Mouse (Mus musculus) liver, adult 2 months (tissue): ENCODE results near the gene Hopx. TPM values are rescaled to one million over a fixed set of nuclear protein-coding genes. Genes with fewer than 3 reads are reported as not detected.

ENCODE experiments used
- DNase-seq: peaks from one replicate; pipeline ENCODE4 v3.0.0-alpha.2; 2011; ENCODE audit warnings: low read depth, low spot score; ENCODE audit errors: extremely low read depth
- H3K27ac ChIP-seq: fragments of 200-500 bp; replicated peaks from 2 replicates; pipeline ENCODE4 v1.5.1; 2012; ENCODE audit warnings: low read depth, mild to moderate bottlenecking, control low read depth, inconsistent platforms, low read length; ENCODE audit not compliant: insufficient read depth
- H3K27me3 ChIP-seq: fragments of 200-500 bp; 2 replicates; pipeline ENCODE4 v1.6.1; 2012; ENCODE audit warnings: mild to moderate bottlenecking, moderate library complexity, low read length, inconsistent platforms; ENCODE audit not compliant: control insufficient read depth, insufficient read depth
- H3K36me3 ChIP-seq: fragments of 200-500 bp; 2 replicates; pipeline ENCODE4 v1.6.1; 2012; ENCODE audit warnings: low read length, inconsistent platforms; ENCODE audit not compliant: control insufficient read depth, insufficient read depth
- H3K4me1 ChIP-seq: fragments of 200-500 bp; 2 replicates; pipeline ENCODE4 v1.6.1; 2011; ENCODE audit warnings: low read length; ENCODE audit not compliant: control insufficient read depth, insufficient read depth
- H3K4me3 ChIP-seq: fragments of 200-500 bp; 2 replicates; pipeline ENCODE4 v1.5.1; 2011; ENCODE audit warnings: low read depth, mild to moderate bottlenecking, control low read depth, low read length, moderate library complexity; ENCODE audit not compliant: insufficient read depth
- H3K79me2 ChIP-seq: fragments of 200-500 bp; 2 replicates; pipeline ENCODE4 v1.6.1; 2012; ENCODE audit warnings: inconsistent platforms, mild to moderate bottlenecking, low read length, moderate library complexity; ENCODE audit not compliant: control insufficient read depth, insufficient read depth
- H3K9ac ChIP-seq: fragments of 200-500 bp; 2 replicates; pipeline ENCODE4 v1.6.1; 2012; ENCODE audit warnings: low read depth, mild to moderate bottlenecking, control low read depth, inconsistent platforms, low read length
- CTCF ChIP-seq: fragments of 200-500 bp; IDR thresholded peaks from 2 replicates; pipeline ENCODE4 v1.5.1; 2011; ENCODE audit warnings: low read depth, low read length, control low read depth
- POLR2A ChIP-seq: fragments of 200-500 bp; IDR thresholded peaks from 2 replicates; pipeline ENCODE4 v1.6.1; 2011; ENCODE audit warnings: low read length, control low read depth; ENCODE audit not compliant: insufficient read depth; ENCODE audit errors: extremely low read depth
- WGBS: fragments of 180-500 bp; shearing (Covaris S2); methylation state at CpG from one replicate; pipeline ENCODE4 v1.1.7; 2018; 5-methylcytosine and 5-hydroxymethylcytosine counted together
- polyA plus RNA-seq: library from polyadenylated mRNA; depleted of rRNA; stranded (reverse); fragments of >200 nt; gene quantifications from 2 replicates; pipeline ENCODE4 v1.2.3, GENCODE M21; 2012
- total RNA-seq: library from RNA; depleted of rRNA; stranded (reverse); fragments of >200 nt; gene quantifications from 2 replicates; pipeline ENCODE4 v1.2.3, GENCODE M21; 2014

Hopx gene
- total and polyA plus RNA-seq, 2 experiments, result 77.2 to 84.9 TPM

GRCm38 (mm10) chr5:77129907-77130306, 15.0 kb upstream of the Hopx start:
- TF ChIP-seq CTCF (no peak), POLR2A (no peak)
- 70% methylated on average over 2 of the region's 2 CpGs for WGBS
- DNase-seq, result peak; percentile 42

DNA sequence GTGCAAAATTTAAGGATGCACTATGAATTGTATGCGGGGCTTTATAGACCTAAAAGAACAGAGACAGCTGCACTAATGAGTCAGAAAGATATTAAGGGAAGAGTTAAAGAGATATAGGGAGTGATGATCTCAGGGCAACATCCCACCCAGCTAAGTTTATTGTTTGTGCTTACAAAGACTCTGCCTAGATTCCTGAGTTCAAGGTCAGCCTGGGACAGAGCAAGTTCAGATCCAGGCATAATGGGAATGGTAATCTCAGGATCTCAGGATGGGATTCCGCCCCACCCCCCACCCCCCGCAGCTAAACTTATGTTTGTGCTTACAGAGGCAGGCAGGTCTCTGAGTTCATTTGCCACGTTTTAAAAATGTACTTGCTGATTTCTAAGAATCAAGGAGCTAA, 13.9 kb upstream of the Hopx start:
- Histone ChIP-seq H3K9ac (no peak overlapping the region), H3K79me2 (no peaks in the 10 kb centered on the region), H3K27ac (no peak overlapping the region), H3K4me1 (peaks cover 32% of the 10 kb centered on the region), H3K36me3 (no peaks in the 10 kb centered on the region), H3K4me3 (no peak overlapping the region), H3K27me3 (no peaks in the 10 kb centered on the region)
- WGBS, result 60% methylated on average over 4 of the region's 4 CpGs
- no peak for TF ChIP-seq CTCF
- no peak for TF ChIP-seq POLR2A
- DNase-seq, result no peak

More at GRCm38 (mm10) chr5:77129907-77130306, 15.0 kb upstream of the Hopx start:
- Histone ChIP-seq H3K4me1 (peaks cover 35% of the 10 kb centered on the region), H3K4me3 (no peak overlapping the region), H3K27ac (peak overlapping the region; percentile 88), H3K36me3 (no peaks in the 10 kb centered on the region), H3K27me3 (no peaks in the 10 kb centered on the region), H3K79me2 (no peaks in the 10 kb centered on the region), H3K9ac (no peak overlapping the region)

DNA sequence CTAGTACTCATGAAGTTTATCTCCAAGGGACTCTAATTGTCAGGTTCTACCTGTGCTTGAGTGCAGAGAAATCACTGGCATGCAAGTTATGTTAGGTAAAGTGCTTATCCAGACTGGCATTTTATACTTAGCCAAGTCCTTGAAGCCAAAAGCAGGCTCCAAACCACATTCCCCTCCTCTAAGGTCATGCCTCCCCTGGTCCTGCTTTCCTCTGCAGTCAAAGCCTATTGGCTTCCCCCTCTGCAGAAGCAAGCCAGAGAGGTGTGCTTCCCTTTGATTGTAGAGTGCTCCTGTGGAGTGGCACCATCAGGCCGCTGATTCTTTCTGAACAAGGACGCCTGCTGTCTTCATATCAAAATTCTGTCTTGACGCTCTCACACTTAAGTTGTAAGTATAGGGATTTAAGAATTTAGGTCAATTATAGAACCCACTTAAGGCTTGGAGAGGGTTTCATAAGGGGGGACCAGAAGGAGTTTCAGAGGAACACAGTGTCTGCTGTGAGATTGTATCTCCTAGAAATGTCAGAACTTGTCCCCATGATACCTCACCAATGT, 11.6 kb upstream of the Hopx start:
- TF ChIP-seq CTCF, result no peak
- TF ChIP-seq POLR2A, result no peak
- Histone ChIP-seq H3K27me3 (no peaks in the 10 kb centered on the region), H3K4me1 (peaks cover 22% of the 10 kb centered on the region), H3K27ac (no peak overlapping the region), H3K36me3 (no peaks in the 10 kb centered on the region), H3K79me2 (no peaks in the 10 kb centered on the region), H3K4me3 (no peak overlapping the region), H3K9ac (no peak overlapping the region)
- no peak for DNase-seq
- WGBS, result 98% methylated on average over 3 of the region's 3 CpGs

DNA sequence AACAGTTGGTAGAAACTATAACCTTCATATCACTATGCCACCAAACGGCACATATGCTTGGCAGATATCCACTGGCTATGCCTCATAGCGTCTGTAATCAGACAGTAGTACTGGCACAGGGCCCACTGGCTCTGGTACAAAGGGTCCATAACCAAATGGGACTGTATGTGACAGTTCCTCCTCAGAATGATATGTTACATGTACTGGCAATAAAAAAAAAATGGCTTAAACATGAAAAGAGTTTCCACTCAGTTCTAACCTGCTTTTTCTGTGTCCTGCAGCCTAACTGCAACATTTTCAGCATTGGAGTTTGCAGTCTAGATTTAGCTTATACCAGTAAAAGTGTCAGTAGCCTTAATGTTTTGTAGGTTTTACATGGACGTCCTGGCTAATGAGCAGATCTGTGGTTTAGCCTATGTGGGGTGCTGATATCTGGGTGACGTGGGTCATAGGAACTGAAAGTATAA, 9.9 kb upstream of the Hopx start:
- Histone ChIP-seq H3K27ac (no peak overlapping the region), H3K9ac (no peak overlapping the region), H3K4me1 (peaks cover 9% of the 10 kb centered on the region), H3K4me3 (no peak overlapping the region), H3K79me2 (no peaks in the 10 kb centered on the region), H3K27me3 (no peaks in the 10 kb centered on the region), H3K36me3 (no peaks in the 10 kb centered on the region)
- no peak for TF ChIP-seq POLR2A
- DNase-seq, result no peak
- 61% methylated on average over 4 of the region's 4 CpGs for WGBS

- no peak overlapping the region for H3K27ac ChIP-seq
Observed at GRCm38 (mm10) chr5:77124165-77124564, 9.2 kb upstream of the Hopx start.

GRCm38 (mm10) chr5:77123597-77123996, 8.7 kb upstream of the Hopx start:
- Histone ChIP-seq H3K4me1 (peaks cover 2% of the 10 kb centered on the region; the same call in 1 of the 2 replicates), H3K4me3 (no peak overlapping the region), H3K9ac (no peak overlapping the region), H3K79me2 (no peaks in the 10 kb centered on the region), H3K36me3 (no peaks in the 10 kb centered on the region), H3K27me3 (no peaks in the 10 kb centered on the region), H3K27ac (no peak overlapping the region)
- no peak for DNase-seq
- 77% methylated on average over 9 of the region's 9 CpGs for WGBS
- TF ChIP-seq POLR2A (no peak), CTCF (no peak)

More at GRCm38 (mm10) chr5:77124165-77124564, 9.2 kb upstream of the Hopx start:
- Histone ChIP-seq H3K4me1 (peaks cover 4% of the 10 kb centered on the region), H3K79me2 (no peaks in the 10 kb centered on the region), H3K36me3 (no peaks in the 10 kb centered on the region), H3K4me3 (no peak overlapping the region), H3K27me3 (no peaks in the 10 kb centered on the region), H3K9ac (no peak overlapping the region)
- no peak for TF ChIP-seq POLR2A
- TF ChIP-seq CTCF, result no peak
- DNase-seq, result no peak
- 78% methylated on average over 4 of the region's 4 CpGs for WGBS
